Mouse (Mus musculus) embryonic fibroblast, embryonic 13.5 days (primary cell): Measurements from ENCODE around the gene Deaf1. TPM values are rescaled to one million over a fixed set of nuclear protein-coding genes. Genes with fewer than 3 reads are reported as not detected.

ENCODE experiments used
- H3K27ac ChIP-seq: 2 replicates; pipeline ENCODE4 v1.5.1; 2012; ENCODE audit warnings: low read length, control low read depth, inconsistent platforms; ENCODE audit not compliant: insufficient read depth
- H3K4me1 ChIP-seq: 2 replicates; pipeline ENCODE4 v1.6.1; 2011; ENCODE audit warnings: low read length; ENCODE audit not compliant: control insufficient read depth, insufficient read depth
- H3K4me3 ChIP-seq: 2 replicates; pipeline ENCODE4 v1.5.1; 2011; ENCODE audit warnings: mild to moderate bottlenecking, control low read depth, low read length; ENCODE audit not compliant: insufficient read depth
- CTCF ChIP-seq: IDR thresholded peaks from 2 replicates; pipeline ENCODE4 v1.5.1; 2011; ENCODE audit warnings: mild to moderate bottlenecking, control low read depth, low read length, moderate library complexity, borderline replicate concordance; ENCODE audit not compliant: insufficient read depth
- POLR2A ChIP-seq: IDR thresholded peaks from 2 replicates; pipeline ENCODE4 v1.6.1; 2011; ENCODE audit warnings: low read depth, mild to moderate bottlenecking, control low read depth, low read length, moderate library complexity
- polyA plus RNA-seq: library from polyadenylated mRNA; stranded (reverse); fragments of >200 nt; gene quantifications from 2 replicates; pipeline ENCODE4 v1.2.4, GENCODE M21; 2011; ENCODE audit warnings: low read depth; ENCODE audit not compliant: missing spikeins, insufficient read length

Deaf1 gene
- polyA plus RNA-seq = 30.5 and 37.2 TPM in 2 replicates

- peak within 1 kb of the TSS; percentile 97 for H3K27ac ChIP-seq
- peaks cover 11% of the 10 kb centered on the region; the same call in 1 of the 2 replicates for H3K4me1 ChIP-seq
- TF ChIP-seq CTCF (no peak), POLR2A (peak; percentile 98)
- peak within 1 kb of the TSS; percentile 57 for H3K4me3 ChIP-seq
Observed at GRCm38 (mm10) chr7:141327469-141328372, at the start of gene Deaf1, which contains the start of gene Tmem80. Gene Deaf1, minus strand, starts transcription at chr7:141327690. Gene Tmem80, plus strand, starts transcription at chr7:141327739.

- Histone ChIP-seq H3K27ac (no peak overlapping the region), H3K4me3 (no peak overlapping the region), H3K4me1 (peaks cover 3% of the 10 kb centered on the region; the same call in 1 of the 2 replicates)
- TF ChIP-seq POLR2A (no peak), CTCF (no peak)
Observed at GRCm38 (mm10) chr7:141374399-141374798, 46.9 kb upstream of the Deaf1 start.

GRCm38 (mm10) chr7:141373611-141374010 lies 46.1 kb upstream of the Deaf1 start:
- H3K27ac ChIP-seq = no peak overlapping the region
- TF ChIP-seq POLR2A (no peak), CTCF (no peak)
- peaks cover 3% of the 10 kb centered on the region; the same call in 1 of the 2 replicates for H3K4me1 ChIP-seq
- H3K4me3 ChIP-seq = no peak overlapping the region

- TF ChIP-seq POLR2A (no peak), CTCF (no peak)
- Histone ChIP-seq H3K27ac (peak overlapping the region; percentile 98), H3K4me1 (peaks cover 3% of the 10 kb centered on the region; the same call in 1 of the 2 replicates), H3K4me3 (no peak overlapping the region)
Observed at GRCm38 (mm10) chr7:141371942-141372595, 44.6 kb upstream of the Deaf1 start.

- H3K27ac ChIP-seq = no peak overlapping the region
- no peak for TF ChIP-seq CTCF
- TF ChIP-seq POLR2A = no peak
Observed at GRCm38 (mm10) chr7:141369918-141370317, 42.4 kb upstream of the Deaf1 start.

GRCm38 (mm10) chr7:141367358-141367757 lies 39.9 kb upstream of the Deaf1 start:
- H3K4me3 ChIP-seq = no peak overlapping the region
- TF ChIP-seq POLR2A (no peak), CTCF (no peak)
- H3K4me1 ChIP-seq = peaks cover 3% of the 10 kb centered on the region; the same call in 1 of the 2 replicates
- no peak overlapping the region for H3K27ac ChIP-seq

More at GRCm38 (mm10) chr7:141369918-141370317, 42.4 kb upstream of the Deaf1 start:
- Histone ChIP-seq H3K4me1 (peaks cover 3% of the 10 kb centered on the region; the same call in 1 of the 2 replicates), H3K4me3 (no peak overlapping the region)

GRCm38 (mm10) chr7:141365049-141365445 lies 37.6 kb upstream of the Deaf1 start:
- TF ChIP-seq POLR2A (no peak), CTCF (no peak)
- Histone ChIP-seq H3K4me3 (no peak overlapping the region), H3K4me1 (no peaks in the 10 kb centered on the region), H3K27ac (no peak overlapping the region)

GRCm38 (mm10) chr7:141364349-141365048 lies 37.0 kb upstream of the Deaf1 start:
- Histone ChIP-seq H3K27ac (no peak overlapping the region), H3K4me3 (no peak overlapping the region), H3K4me1 (no peaks in the 10 kb centered on the region)
- no peak for TF ChIP-seq POLR2A
- TF ChIP-seq CTCF = no peak

GRCm38 (mm10) chr7:141363752-141364125 lies 36.2 kb upstream of the Deaf1 start:
- no peak for TF ChIP-seq CTCF
- TF ChIP-seq POLR2A = no peak
- no peak overlapping the region for H3K27ac ChIP-seq

More at GRCm38 (mm10) chr7:141363752-141364125, 36.2 kb upstream of the Deaf1 start:
- no peaks in the 10 kb centered on the region for H3K4me1 ChIP-seq
- no peak overlapping the region for H3K4me3 ChIP-seq
